Mouse (Mus musculus) kidney, embryonic 14.5 days (tissue): ENCODE results near the gene Hexb. TPM values are rescaled to one million over a fixed set of nuclear protein-coding genes. Genes with fewer than 3 reads are reported as not detected.

Source experiments
- ATAC-seq: fragments of 200-750 bp; cut with Nextera tagmentation; 2 replicates; pipeline ENCODE4 v1.8.0; 2017; ENCODE audit warnings: moderate number of reproducible peaks, mild to moderate bottlenecking, moderate TSS enrichment, moderate library complexity; ENCODE audit not compliant: low FRiP score, low TSS enrichment
- H3K27ac ChIP-seq: fragments of 300-500 bp; sonication (generic); 2 replicates; pipeline ENCODE4 v1.5.1; 2014; ENCODE audit warnings: low read depth, mild to moderate bottlenecking, low read length, moderate library complexity, mixed read lengths
- H3K27me3 ChIP-seq: fragments of 300-500 bp; sonication (generic); 2 replicates; pipeline ENCODE4 v1.6.1; 2014; ENCODE audit warnings: mild to moderate bottlenecking, low read length; ENCODE audit not compliant: control insufficient read depth, insufficient read depth
- H3K36me3 ChIP-seq: fragments of 300-500 bp; sonication (generic); 2 replicates; pipeline ENCODE4 v1.6.1; 2014; ENCODE audit warnings: low read length, mixed read lengths; ENCODE audit not compliant: control insufficient read depth, insufficient read depth
- H3K4me1 ChIP-seq: fragments of 300-500 bp; sonication (generic); 2 replicates; pipeline ENCODE4 v1.6.1; 2014; ENCODE audit warnings: low read length, mixed read lengths; ENCODE audit not compliant: control insufficient read depth, insufficient read depth
- H3K4me2 ChIP-seq: fragments of 300-500 bp; sonication (generic); replicated peaks from 2 replicates; pipeline ENCODE4 v1.6.1; 2014; ENCODE audit warnings: low read depth, mild to moderate bottlenecking, low read length
- H3K4me3 ChIP-seq: fragments of 300-500 bp; sonication (generic); 2 replicates; pipeline ENCODE4 v1.5.1; 2014; ENCODE audit warnings: mild to moderate bottlenecking, low read length
- H3K9ac ChIP-seq: fragments of 300-500 bp; sonication (generic); 2 replicates; pipeline ENCODE4 v1.6.1; 2014; ENCODE audit warnings: low read depth, mild to moderate bottlenecking, low read length, moderate library complexity
- H3K9me3 ChIP-seq: fragments of 300-500 bp; sonication (generic); 2 replicates; pipeline ENCODE4 v1.6.1; 2016; ENCODE audit warnings: low read length; ENCODE audit not compliant: control insufficient read depth
- WGBS: fragments of 180-500 bp; shearing (Covaris S2); extraction: QIAGEN DNeasy Blood & Tissue Kit; methylation state at CpG from one replicate; pipeline ENCODE4 v1.1.7; 2014; 5-methylcytosine and 5-hydroxymethylcytosine counted together
- polyA plus RNA-seq: library from polyadenylated mRNA; unstranded; fragments of >200 nt; fragmentation: Nextera tagmentation; extraction: Ambion mirVana; gene quantifications from 2 replicates; pipeline ENCODE4 v1.2.1, GENCODE M21; 2014

Gene Hexb
- polyA plus RNA-seq, 1 experiment from 2014 or later, result 31.3 TPM

DNA sequence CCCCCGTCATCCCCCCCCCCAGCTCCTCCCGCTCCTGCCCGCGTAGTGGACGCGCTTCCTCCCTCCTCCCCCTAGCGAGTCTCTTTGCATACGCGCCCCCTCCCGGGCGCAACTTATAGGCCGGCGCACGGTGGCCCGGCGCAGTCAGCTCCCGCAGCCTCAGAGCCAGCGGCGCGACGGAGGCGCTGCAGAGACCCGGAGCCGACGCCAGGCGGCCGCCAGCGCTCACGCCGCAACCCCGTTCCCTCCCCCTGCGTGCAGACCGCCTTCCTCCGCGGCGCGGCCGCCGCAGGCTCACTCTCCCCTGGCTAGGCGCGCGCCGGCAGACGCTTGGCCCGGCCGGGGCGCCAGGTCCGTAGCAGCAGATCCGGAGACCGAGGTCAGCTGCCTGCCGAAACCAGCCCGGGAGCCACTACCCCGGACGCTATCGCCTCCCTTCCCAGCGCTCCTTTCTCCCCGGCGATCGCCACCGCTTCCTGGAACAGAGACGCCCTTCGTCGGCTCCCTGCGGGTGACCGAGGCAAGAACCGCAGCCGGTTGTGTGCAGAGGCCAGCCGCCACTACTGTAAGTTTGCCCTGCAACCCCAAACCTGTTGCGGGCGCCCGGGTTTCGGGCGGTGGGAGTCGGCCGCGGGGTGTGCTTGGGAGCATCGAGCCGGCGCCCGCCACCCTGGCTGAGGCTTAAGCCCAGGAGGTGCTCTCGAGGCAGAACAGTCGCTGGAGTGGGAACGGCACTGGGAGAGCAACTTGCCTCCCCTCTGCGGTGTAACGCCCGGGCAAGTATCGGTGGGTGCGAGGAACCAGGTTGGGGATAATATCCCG is 43.0 kb upstream of the Hexb start, which contains the start of gene Enc1:
Gene Enc1 (plus strand): TSS at position 141 of the 822 bp plus-strand sequence.
- peak within 1 kb of the TSS; percentile 95 for H3K9ac ChIP-seq
- no peaks in the 10 kb centered on the region for H3K9me3 ChIP-seq
- ATAC-seq, result peak; percentile 94
- under 1% methylated on average over 84 of the region's 89 CpGs for WGBS
- peaks cover 16% of the 10 kb centered on the region for H3K36me3 ChIP-seq
- H3K27ac ChIP-seq, result peak within 1 kb of the TSS; percentile 98
- peak within 1 kb of the TSS; percentile 97 for H3K4me2 ChIP-seq
- H3K4me1 ChIP-seq, result peaks cover 36% of the 10 kb centered on the region
- peak within 1 kb of the TSS; percentile 89 for H3K4me3 ChIP-seq
- no peaks in the 10 kb centered on the region for H3K27me3 ChIP-seq

GRCm38 (mm10) chr13:97240279-97240964 is 42.3 kb upstream of the Hexb start:
- Histone ChIP-seq H3K4me3 (peak overlapping the region; percentile 89), H3K27me3 (no peaks in the 10 kb centered on the region), H3K4me2 (peak overlapping the region; percentile 97), H3K9me3 (no peaks in the 10 kb centered on the region), H3K4me1 (peaks cover 30% of the 10 kb centered on the region), H3K9ac (peak overlapping the region; percentile 95), H3K27ac (peak overlapping the region; percentile 98), H3K36me3 (peaks cover 9% of the 10 kb centered on the region)
- ATAC-seq, result peak; percentile 67
- under 1% methylated on average over 35 of the region's 36 CpGs for WGBS

- no peak overlapping the region for H3K9ac ChIP-seq
- peak overlapping the region; percentile 98; the same call in 1 of the 2 replicates for H3K27ac ChIP-seq
- ATAC-seq, result peak; percentile 30; the same call in 1 of the 2 replicates
- peaks cover 22% of the 10 kb centered on the region for H3K4me1 ChIP-seq
- H3K36me3 ChIP-seq, result no peaks in the 10 kb centered on the region
- H3K9me3 ChIP-seq, result no peaks in the 10 kb centered on the region
- 7% methylated on average over 23 of the region's 23 CpGs for WGBS
- peak overlapping the region; percentile 97 for H3K4me2 ChIP-seq
- peak overlapping the region; percentile 89; the same call in 1 of the 2 replicates for H3K4me3 ChIP-seq
- H3K27me3 ChIP-seq, result no peaks in the 10 kb centered on the region
Observed at GRCm38 (mm10) chr13:97239343-97240180, 41.4 kb upstream of the Hexb start.

DNA sequence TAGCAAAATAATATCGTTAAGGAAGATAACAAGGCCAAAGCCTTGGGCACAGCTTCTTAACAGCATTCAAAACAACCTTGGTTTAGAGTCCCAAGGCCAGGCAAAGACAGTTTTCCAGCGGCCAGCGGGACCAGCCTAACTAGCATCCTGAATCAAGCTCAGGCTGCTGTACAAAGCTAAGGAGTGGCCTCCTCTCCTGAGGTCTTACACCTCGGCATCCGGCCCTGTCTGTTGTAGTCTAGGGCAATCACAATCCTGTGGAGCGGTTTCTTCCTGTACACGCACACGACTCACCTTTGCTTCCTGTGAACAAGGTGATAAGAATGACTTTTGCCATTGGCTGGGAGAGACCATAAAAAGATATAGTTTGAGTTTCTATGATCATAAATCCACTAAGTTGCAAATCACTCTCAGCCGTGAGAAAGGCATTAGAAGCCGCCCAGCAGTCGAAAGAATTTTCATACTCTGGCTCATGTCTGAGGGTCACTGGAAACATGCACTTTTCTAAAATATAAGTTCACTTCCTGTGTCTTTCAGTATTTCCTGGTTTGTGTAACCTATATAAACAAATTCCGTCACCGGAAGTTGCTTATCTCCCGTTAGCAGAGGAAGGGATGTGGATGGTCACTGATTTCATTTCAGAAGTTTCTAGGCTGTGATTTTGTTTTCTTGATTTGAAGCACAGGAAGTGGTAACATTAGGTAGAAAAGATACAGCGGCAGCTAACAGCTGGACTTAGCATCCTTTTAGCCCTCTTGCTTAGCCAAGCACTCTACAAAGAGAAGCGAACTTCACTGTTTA is 40.2 kb upstream of the Hexb start:
- no peaks in the 10 kb centered on the region for H3K36me3 ChIP-seq
- H3K4me2 ChIP-seq, result no peak overlapping the region
- H3K9ac ChIP-seq, result no peak overlapping the region
- no peak overlapping the region for H3K4me3 ChIP-seq
- 48% methylated on average over 16 of the region's 16 CpGs for WGBS
- H3K9me3 ChIP-seq, result no peaks in the 10 kb centered on the region
- peaks cover 11% of the 10 kb centered on the region for H3K4me1 ChIP-seq
- H3K27me3 ChIP-seq, result no peaks in the 10 kb centered on the region
- peak overlapping the region; percentile 53; the same call in 1 of the 2 replicates for H3K27ac ChIP-seq
- ATAC-seq, result no peak

GRCm38 (mm10) chr13:97237700-97238099 is 39.5 kb upstream of the Hexb start:
- Histone ChIP-seq H3K27me3 (no peaks in the 10 kb centered on the region), H3K9ac (no peak overlapping the region), H3K27ac (no peak overlapping the region; the same call in 1 of the 2 replicates), H3K36me3 (no peaks in the 10 kb centered on the region), H3K4me3 (no peak overlapping the region), H3K4me2 (no peak overlapping the region), H3K4me1 (peaks cover 8% of the 10 kb centered on the region), H3K9me3 (no peaks in the 10 kb centered on the region)
- 62% methylated on average over 3 of the region's 3 CpGs for WGBS
- ATAC-seq, result no peak

DNA sequence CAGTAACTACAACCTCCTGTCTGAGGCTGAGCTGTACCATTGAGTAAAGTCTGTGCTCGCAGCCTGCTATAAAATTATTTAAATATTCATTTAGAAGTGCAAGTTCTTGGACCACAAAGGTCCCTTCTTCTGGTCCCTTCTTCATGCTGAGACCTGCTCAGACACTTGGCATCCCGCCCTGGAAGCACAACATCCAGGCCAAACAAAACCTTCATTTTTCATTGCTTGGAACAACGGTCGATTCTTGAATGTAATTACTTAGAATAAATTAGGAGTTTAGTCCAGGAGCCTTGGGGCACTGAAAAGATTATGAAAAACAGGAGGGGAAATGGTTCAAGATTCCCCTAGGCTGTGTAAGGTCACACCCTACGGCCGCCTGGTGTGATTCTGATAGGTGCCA is 37.8 kb upstream of the Hexb start:
- WGBS, result 68% methylated on average over 6 of the region's 6 CpGs
- no peaks in the 10 kb centered on the region for H3K9me3 ChIP-seq
- no peak for ATAC-seq

GRCm38 (mm10) chr13:97234785-97235417 is 36.7 kb upstream of the Hexb start:
- H3K27ac ChIP-seq, result no peak overlapping the region
- H3K9me3 ChIP-seq, result no peaks in the 10 kb centered on the region
- no peaks in the 10 kb centered on the region for H3K36me3 ChIP-seq
- peak; percentile 76 for ATAC-seq
- H3K9ac ChIP-seq, result peak overlapping the region; percentile 19; the same call in 1 of the 2 replicates
- peak overlapping the region; percentile 31 for H3K4me2 ChIP-seq
- H3K4me3 ChIP-seq, result peak overlapping the region; percentile 20; the same call in 1 of the 2 replicates
- H3K27me3 ChIP-seq, result no peaks in the 10 kb centered on the region
- WGBS, result 17% methylated on average over 17 of the region's 17 CpGs
- peaks cover 8% of the 10 kb centered on the region for H3K4me1 ChIP-seq

More for the DNA sequence above, 37.8 kb upstream of the Hexb start:
- Histone ChIP-seq H3K27ac (no peak overlapping the region), H3K9ac (no peak overlapping the region), H3K4me3 (no peak overlapping the region), H3K4me2 (no peak overlapping the region), H3K36me3 (no peaks in the 10 kb centered on the region), H3K4me1 (peaks cover 8% of the 10 kb centered on the region), H3K27me3 (no peaks in the 10 kb centered on the region)

GRCm38 (mm10) chr13:97233092-97233491 is 34.9 kb upstream of the Hexb start:
- Histone ChIP-seq H3K27me3 (no peaks in the 10 kb centered on the region), H3K9me3 (no peaks in the 10 kb centered on the region), H3K4me3 (no peak overlapping the region), H3K9ac (no peak overlapping the region), H3K4me2 (no peak overlapping the region), H3K4me1 (no peaks in the 10 kb centered on the region), H3K36me3 (no peaks in the 10 kb centered on the region), H3K27ac (no peak overlapping the region)
- ATAC-seq, result no peak
- 74% methylated on average over 2 of the region's 2 CpGs for WGBS
